Mouse (Mus musculus) fibroblast of lung, adult 2 months (primary cell): ENCODE measurements around the gene Ttn.

Experiments
- DNase-seq: peaks from one replicate; pipeline ENCODE4 v3.0.0-alpha.2; 2011; ENCODE audit warnings: low read depth

Ttn gene

DNA sequence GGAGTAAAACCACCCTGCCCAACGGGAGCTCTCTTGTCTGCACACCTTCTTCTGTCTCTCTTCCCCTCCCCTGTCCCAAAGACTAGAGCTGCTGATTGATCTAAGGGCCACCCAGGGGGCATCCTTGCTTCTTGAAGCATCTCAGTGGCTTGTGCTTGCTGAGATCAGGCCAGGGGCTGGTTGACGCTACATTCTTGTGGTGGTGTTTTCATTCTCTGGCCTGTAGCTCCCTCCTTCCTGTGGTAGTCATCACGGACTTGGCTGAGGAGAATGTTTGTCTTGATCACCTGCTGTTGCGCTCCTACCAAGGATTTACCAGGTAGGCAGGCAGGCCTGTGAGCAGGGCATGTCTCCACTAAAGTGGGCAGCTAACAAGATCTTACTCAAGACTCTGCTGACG, 279.6 kb downstream of the Ttn start:
- DNase-seq = no peak

DNA sequence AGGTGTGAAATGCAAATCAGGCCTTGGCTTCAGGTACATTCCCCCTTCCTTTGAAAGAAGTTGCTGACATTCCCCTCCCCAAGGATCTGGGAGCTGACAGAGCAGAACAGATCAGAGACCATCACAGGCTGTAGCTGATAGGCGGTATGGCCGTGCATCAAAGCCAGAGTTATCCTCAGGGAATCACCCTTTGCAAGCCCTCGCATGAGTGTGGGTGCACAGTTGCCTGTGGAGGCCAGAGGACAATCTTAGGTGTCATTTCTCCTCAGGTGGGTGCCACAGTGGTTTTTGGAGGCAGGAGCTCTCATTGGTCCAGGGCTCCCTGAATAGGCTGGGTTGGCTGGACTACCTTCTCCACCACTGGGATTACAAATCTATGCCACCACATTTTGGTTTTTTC, 280.2 kb downstream of the Ttn start:
- DNase-seq = no peak

DNA sequence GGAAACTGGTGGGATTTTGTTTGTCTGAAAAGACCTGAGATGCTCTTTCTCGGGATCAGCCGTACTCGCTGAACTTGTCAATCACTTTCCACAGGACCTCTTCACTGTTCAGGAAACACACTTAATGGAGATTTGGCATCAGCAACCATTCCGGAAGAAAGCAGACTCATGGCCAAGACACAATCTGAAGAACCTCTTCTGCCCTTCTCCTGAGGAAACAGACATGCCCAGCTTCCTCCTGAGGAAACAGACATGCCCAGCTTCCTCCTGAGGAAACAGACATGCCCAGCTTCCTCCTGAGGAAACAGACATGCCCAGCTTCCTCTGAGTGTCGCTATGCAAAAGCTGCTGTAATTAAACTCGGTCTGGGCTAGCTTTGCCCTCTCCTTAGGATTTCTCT, 287.1 kb downstream of the Ttn start:
- DNase-seq = no peak

DNA sequence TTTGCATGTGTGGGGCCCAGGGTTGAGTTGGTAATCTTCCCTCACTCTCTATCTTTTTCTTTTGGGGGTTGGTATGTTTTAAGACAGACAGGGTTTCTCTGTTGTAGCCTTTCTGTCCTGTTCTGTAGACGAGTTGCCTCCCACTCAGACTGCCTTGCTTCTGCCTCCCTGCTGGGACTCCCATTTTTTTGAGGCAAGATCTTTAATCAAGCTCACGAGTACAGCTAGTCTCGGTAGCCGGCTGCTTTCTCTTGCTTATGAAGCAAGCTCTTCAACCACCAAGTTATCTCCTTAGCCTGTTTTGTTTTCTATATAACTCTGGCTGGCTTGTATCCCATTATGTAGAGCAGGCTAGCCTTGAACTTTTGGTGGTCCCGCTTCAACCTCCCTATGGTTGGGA, 288.6 kb downstream of the Ttn start:
- DNase-seq = no peak

DNA sequence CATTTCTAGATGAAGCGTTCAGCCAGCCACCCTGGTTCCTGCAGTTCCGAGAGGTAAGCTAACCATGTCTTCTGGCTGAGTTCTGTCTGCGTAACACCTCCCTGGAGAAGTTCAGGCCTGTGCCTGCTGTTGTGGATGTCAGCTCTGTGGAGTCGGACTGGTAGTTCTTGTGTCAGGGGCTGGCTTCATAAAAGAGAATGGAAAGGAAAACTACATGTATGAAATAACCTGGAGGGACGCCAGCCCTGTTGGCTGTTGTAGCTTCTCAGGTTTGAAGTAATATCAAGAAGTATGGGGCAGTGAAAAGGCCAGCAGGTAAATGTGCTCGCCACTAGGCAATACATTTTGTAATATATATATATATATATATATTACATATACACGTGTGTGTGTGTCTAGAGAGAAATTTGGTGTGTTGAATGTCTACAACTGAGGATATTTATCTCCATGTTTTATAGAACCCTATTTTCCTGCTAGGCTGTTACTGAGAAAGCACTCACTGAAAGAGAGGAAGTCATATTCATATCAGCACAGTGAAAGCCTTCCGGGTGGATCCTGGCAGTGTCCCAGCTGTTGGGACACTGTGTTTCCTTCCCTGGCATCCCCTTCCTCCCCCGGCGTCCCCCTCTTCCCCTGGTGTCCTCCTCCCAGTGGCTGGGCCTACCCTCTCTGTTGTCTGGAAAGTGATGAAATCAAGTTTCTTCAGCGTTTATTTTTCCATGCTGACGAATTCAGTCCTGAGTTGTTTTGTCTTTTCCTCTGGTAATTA, 291.7 kb downstream of the Ttn start:
- no peak for DNase-seq

DNA sequence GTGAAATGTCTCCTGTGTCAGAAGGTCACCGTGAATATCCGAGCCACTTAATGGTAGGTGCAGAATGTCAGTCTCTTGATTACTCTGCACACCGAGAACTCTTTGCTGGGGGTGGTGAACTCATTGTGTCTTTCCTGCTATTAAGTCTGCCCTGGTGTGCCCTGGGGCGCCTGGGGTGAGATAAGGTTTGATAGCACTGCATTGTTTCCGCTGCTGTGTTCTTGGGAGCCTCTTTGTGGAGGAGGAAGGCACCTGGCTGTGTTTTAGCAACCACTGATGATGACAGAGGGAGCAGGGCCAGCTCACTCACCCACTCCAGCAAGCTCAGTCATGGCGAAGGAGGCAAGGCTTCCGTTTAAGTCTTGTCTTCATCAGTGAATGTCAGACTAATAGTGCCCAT, 294.2 kb downstream of the Ttn start:
- no peak for DNase-seq

DNA sequence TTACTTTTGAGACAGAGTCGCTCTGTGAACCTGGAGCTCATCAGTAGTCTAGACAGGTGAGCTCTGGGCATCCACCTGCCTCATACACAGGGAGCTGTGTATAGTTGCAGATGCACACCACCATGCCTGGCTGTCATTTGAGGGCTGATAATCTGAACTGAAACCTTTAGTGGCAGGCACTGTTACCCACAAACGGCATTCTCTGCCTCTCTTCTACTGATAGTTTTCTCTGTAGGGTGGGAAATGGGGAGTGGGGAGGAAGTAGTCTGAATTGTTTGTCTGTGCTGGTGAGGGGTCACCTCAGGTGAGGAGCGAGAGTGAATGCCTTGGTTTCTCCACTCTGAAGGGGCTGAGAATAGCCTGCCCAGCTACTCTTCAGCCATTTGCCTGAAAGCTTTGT, 294.7 kb downstream of the Ttn start:
- DNase-seq = no peak

DNA sequence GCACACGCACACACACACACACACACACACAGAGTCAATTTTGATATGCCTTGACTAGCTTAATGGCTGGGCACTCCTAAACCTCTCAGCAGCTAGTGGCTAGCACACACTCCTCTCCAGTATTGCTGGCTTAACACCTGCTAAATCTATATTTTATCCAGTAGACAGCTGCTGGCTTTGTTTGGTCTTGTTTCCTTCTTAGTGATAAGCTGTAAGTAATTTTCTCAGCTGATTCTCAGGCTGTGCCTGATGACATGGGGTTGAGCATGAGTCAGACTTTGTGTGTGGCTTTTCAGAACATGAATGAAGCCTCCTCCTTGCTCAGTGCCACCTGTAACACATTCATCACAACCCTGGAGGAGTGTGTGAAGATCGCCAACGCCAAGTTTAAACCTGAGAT, 295.4 kb downstream of the Ttn start:
- no peak for DNase-seq

DNA sequence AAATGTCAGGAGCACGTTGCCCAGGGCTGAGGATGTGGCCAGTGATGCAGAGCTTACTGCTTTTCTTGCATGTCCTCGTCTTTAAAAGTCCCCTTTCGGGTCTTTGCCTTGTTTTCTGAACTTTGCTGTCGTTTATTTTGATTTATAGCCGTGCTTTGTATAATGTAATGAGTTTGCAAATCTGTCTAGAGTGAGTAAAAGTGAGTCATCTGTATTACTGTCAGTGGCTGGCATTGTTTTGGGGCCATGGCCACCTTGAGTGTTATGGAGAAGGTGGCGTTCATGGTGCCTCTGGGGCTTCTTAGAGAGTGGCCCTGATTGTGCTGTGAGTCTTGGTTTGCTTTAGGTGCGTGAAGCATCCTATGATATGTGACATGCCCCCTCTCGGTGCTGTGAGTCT, 300.0 kb downstream of the Ttn start:
- DNase-seq = no peak

DNA sequence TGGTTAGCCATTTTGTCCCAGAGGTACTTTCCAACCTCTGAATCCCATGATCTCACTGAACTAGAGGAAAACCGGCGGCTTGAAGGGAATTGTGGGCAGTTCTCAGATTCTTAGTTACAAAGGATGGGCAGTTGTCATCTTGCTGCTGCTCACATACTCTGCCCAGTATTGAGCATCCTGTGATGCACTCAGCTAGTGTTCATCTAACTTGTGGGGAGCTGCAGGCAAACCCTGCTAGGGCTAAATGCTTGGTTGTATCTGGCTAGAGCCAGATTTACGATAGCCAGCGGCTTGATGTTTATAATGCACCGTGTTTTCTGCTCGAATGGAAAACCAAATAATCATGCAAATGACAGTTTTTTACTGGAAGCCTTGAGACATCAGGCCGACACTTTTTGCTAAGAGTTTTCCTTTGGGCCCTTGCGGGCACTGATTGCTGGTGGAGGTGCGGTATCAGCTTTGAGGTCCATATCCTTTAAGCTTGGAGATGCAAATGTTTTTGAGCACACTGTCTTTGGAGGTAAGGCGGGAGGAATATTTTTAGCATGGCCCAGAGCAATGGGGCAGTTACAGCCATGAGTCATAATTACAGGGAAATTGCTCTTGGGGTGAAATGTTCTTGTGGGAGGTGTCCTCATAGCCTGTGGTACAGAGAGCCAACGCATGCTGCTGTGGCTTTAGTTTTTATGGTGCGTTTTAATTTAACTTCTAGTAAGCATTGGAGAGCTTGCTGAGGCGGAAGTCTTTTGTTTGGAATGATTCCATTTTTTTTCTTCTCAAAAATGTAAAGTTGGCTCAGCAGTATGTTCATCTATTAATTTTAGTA, 305.7 kb downstream of the Ttn start:
- DNase-seq = no peak

DNA sequence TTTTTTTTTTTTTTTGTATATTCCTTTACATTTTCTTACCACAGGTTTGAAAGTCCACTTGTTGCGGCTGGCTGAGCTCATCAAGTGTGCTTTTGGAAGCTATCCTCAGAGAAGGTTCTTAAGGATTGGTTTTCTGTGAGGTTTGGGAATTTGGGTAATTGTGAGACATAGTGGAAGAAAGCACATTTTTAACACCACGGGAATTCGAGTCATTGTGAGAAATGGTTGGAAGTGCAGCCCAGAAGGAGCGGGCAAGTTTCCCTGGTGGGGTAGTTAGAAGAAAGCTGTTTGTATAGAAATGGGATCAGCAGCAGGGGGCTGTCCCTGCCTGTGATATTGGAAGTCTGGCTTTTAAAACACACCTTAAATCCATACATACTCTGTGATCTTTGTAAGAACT, 306.4 kb downstream of the Ttn start:
- no peak for DNase-seq

DNA sequence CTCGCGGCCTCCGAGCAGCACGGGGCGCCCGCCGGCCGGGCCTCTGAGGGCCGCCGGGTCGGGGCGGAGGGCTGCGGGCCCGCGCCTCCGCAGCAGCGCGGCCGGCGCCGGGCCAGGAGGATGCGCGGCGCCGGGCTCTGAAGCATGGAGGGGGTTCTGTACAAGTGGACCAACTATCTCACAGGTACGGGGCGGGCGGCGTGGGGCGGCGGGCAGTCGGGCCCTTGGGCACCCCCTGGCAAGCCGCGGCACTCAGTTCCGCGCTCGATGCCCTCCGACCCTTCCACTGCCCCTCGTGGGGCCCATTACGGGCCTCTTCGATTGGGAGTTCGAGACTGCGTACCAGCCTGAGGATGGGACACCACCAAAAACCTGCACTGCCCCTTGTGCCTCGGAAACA, 306.9 kb downstream of the Ttn start:
- DNase-seq = no peak

DNA sequence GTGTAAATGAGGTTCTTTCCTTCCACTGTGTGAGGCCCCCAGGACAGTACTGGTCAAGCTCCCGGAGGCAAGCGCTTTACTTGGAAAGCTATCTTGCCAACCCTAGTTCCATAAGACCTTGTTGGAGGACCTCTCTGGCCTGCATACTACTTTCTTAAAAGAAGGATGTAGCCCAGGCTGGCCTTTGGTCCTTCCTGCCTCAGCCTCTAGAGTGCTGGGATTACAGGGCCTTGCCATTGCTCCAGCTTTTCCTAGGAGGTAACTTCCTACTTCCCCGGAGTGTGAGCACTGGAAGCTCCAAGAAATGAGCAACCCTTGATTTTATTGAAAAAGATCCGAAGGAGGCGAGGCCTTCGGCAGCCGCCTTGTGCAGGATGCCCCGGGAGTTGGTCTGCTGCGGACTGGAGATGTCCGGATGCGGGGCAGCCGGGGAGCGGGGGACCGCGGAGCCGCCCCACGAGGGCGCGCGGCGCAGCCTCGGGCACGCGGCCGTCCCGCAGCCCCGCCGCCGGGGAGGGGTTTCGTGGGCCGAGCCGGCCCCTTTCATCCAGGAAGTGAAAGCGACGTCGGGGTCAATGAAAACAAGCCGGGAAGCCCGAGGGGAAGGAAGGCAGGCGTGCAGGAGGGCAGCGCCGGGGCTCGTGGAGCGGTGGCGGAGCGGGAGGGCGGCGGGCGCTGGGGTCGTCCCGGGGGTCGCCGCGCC, 307.5 kb downstream of the Ttn start, which contains the start of gene Plekha3:
Plekha3 (plus strand) TSS at position 557 of the 703 bp plus-strand sequence.
- peak; percentile 41 for DNase-seq

DNA sequence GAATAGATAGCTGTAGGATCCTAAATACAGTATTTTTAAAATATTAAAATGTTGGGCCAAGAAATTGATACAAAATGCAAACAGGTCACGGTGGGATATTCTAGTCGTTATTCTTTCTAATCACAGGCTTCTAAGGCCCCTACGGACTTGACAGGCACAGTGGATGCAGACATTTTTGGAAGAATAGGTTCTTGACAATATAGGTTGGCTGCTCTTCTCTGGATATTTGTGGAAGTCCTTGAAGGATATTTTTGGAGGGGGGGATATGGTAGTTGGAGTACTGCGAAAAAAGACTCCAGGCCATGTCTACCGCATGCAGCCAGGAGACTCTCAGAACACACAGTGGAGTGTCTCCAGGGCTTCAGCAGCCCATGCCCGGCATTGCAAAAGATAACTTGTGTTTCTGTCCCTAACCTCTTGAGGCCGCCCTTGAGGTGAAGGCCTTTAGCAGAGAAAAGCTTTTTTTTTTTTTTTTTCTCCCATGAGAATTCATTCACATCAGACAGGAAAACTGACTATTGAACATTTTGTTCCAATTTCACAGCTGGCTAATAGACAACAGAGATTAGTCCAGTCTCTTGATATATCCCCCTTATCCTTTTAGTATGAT, 308.8 kb downstream of the Ttn start:
- no peak for DNase-seq

DNA sequence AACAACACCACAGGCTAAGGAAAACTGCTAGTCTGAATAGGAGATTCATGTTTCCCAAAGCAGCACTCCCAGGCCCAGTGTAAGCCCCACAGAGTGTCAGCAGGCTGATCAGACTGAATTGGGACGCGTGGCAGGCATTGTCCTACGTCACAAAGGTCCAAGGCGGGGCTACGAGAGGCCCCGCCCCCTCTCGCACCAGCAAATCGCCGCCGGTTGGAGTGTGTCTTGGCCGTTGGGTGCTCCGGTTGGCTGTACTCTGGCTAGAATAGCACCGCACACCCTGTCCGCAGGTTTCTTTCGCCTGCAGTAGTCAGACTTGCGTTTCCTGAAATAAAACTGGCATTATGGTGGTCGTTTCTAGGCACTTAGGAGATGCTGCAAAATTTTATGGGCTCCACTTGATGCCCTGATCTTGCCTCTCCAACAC, 309.4 kb downstream of the Ttn start, which contains the start of gene Fkbp7:
Fkbp7 (minus strand) TSS at position 151 of the 427 bp plus-strand sequence.
- DNase-seq = peak; percentile 85

DNA sequence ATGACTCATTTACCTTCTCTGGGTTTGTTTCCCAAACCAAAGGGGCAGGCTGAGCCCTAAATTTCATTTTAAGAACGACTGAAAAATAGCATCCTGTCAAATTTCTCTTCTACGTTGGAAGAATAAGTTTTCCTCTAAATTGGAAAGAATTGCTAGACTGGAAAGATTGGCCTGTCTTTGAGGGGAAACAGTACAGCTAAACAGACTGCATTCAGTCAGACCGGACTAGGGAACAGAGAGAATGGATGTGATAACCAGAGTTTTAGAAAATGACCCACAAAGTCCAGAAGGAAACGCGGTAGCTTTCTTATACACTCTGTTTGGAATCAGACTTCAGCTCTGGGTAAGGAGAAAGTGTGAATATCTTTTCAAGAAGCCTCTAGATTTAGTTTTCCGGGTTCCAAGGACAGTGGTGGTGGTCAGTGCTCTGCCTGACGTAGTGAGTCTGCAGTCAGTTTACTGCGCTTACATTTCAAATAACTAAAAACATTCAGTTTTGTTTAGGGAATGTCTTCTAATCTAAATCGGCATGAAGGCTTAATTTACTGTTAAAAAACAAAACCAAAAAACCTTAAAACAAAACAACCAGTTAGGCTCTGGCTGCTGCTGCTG, 310.1 kb downstream of the Ttn start:
- no peak for DNase-seq

DNA sequence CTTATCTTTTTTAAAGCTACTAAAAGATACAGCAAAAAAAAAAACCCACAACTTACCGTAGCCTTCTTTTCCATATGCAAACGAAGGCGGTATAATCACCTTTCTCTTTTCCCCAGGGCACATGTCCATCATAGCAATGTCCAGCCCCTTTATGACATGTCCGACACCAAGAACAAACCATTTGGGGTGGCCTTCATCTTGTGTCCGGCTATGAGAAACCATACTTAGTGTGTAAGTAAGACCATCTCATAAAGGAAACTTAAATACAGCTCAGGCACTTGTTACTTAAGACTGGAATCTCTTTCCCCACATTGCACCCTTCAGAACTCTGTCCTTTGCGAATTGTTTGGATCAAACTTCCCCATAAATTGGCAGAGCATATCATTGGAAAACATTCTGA, 310.7 kb downstream of the Ttn start:
- DNase-seq = no peak

DNA sequence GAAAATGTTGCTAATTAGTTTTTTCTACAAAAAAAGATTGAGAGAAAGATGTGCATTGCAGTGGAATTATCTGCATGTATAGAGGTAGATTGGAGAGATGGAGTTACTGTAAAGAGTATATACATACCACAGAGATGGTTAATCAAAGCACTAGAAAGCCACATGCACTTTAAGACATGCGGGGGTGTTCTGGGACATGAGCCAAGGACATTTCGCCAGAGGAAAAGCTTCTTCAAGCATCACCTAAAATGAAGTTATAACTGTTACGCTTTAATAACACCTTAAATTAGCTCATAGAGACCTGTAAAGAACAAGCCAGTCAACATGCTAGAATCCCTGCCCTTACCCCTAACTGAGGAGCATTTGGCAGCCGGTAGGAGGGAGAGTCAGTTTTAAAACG, 315.1 kb downstream of the Ttn start:
- DNase-seq = no peak

DNA sequence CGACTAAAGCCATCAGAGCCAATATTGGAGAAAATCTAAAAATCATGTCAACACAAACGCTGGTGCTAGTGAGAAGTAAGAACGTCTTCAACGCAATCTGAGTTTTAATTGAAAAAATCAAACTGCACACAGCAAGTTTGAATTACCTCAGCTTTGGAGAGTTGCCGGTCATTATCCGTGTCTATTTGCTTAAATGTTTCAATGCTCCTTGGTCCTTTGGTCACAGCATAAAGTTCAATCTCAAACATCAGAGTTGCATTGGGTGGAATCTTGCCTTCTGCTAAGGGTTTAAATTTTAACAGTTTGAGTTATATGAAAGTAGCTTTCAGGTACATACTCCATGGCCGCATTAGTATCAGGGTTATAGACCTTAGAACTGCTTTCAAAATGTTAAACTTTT, 316.8 kb downstream of the Ttn start:
- no peak for DNase-seq

DNA sequence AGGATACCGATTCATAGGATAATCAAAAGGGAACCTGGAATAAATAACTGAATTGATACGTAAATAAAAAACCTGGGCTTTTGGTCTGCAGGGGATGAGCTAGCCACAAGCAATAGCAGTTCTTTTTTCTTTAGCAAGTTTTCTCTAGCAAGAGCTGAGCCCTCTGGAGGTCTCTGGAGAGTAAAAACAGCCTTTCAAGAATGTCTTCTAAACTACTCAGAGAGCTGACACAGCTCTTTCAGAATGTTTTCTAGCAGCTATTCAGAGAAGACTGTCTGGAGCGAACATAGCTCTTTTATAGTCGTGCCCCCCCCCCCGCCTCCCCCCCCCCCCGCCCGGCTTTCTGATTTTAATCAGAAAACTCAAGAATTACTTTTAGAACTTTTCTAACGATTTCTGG, 322.9 kb downstream of the Ttn start:
- no peak for DNase-seq

DNA sequence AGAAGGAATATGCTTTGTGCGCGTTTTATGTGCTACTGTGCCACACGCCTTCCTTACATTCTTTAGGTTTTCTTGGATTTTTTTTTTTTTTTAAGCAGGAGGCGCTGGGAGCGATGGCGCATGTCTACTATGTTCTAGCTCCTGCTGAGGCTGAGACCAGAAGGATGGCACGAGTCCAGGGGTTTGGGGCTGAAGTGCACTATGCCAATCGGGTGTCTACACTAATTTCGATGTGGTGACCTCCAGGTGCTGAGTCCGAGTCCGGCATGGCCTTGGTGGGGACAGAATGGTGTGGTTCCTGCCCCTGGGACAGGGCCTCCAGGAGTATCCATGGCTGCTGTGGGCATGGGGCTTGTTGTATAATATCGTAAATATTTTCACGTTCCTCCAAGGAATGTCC, 323.8 kb downstream of the Ttn start:
- no peak for DNase-seq

DNA sequence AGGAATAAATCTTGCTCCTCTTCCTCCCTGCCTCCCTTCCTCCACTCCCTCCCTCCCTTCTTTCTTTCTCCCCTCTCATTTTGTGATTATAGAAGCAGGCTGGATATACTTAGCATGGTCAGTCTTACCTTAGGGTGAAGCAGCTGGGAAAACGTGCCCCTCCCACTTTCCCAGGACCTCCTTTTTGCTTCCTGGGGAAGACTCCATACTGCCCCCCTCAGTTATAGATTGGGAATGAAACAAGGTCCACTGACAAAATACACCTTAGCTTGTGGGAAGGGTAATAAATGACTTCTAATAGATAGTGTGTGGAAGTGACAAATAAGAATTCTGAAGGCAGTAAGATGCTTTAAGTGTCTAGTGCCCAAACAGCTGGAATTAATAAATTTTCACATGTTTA, 326.4 kb downstream of the Ttn start:
- no peak for DNase-seq
